Mouse (Mus musculus) olfactory bulb, adult 2 months (tissue): Measurements from ENCODE around the gene Tmem208.

ENCODE experiments used
- CTCF ChIP-seq: fragments of 200-500 bp; IDR thresholded peaks from 2 replicates; pipeline ENCODE4 v1.5.1; 2012; ENCODE audit warnings: low read depth, mild to moderate bottlenecking, low read length, moderate library complexity; ENCODE audit not compliant: insufficient read depth
- POLR2A ChIP-seq: fragments of 200-500 bp; IDR thresholded peaks from 2 replicates; pipeline ENCODE4 v1.6.1; 2012; ENCODE audit warnings: mild to moderate bottlenecking, low read depth, low read length, moderate library complexity; ENCODE audit not compliant: insufficient read depth

DNA sequence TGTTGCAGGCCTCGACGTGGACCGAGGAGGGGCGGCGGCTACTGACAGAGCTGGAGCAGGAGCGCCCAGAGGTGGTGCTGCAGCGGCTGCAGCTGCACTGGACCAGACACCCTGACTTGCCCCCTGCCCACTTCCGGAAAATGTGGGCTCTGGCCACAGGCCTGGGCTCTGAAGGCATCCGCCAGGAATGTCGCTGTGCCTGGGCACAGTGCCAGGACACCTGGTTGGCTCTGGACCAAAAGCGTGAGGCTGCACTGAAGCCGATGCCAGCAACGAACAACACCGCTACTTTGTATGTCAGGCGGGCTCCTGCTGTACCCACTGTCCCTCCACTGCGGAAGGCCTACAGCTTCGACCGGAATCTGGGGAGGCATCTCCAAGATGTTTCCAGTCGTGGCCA lies 52.5 kb downstream of the Tmem208 start:
- no peak for TF ChIP-seq POLR2A
- TF ChIP-seq CTCF: no peak
